Mouse (Mus musculus): ENCODE results near the gene Srrd.

- TF ChIP-seq CTCF (conservative IDR thresholded peaks at IDR 0.05; ENCODE audit: low read length) (no peak), POU5F1 (IDR thresholded peaks at IDR 0.05; ENCODE audit: borderline replicate concordance, low read length) (no peak), NANOG (IDR thresholded peaks at IDR 0.05; ENCODE audit: borderline replicate concordance, low read length) (no peak)
Measured at GRCm38 (mm10) chr5:112384805-112385472, 42.1 kb upstream of the Srrd start.
